Mouse (Mus musculus) mature B cell (primary cell): ENCODE results near the gene Prr12.
"Not testable (repeated sequence)": the region's sequence is repeated elsewhere in the genome, so short reads cannot be mapped to it uniquely, and the experiment has no call there.

ENCODE experiments used
- in situ Hi-C: fragments of 300-500 bp; cut with MboI; formaldehyde crosslinking; loops from 2 replicates; pipeline ENCODE4 v1.14.3; 2019

Prr12 gene

DNA sequence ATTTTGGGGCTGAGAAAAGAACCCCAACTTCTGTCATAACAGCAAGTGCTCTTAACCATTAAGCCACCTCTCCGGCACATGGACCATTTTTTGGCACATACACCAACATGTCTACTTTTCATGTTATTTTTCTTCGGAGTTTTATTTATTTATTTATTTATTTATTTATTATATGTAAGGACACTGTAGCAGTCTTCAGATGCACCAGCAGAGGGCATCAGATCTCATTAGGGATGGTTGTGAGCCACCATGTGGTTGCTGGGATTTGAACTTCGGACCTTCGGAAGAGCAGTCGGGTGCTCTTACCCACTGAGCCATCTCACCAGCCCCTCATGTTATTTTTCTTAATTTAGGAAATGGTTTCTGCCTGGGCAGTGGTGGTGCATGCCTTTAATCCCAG lies 29.0 kb downstream of the Prr12 start:
- in situ Hi-C loops, result not testable (repeated sequence)

DNA sequence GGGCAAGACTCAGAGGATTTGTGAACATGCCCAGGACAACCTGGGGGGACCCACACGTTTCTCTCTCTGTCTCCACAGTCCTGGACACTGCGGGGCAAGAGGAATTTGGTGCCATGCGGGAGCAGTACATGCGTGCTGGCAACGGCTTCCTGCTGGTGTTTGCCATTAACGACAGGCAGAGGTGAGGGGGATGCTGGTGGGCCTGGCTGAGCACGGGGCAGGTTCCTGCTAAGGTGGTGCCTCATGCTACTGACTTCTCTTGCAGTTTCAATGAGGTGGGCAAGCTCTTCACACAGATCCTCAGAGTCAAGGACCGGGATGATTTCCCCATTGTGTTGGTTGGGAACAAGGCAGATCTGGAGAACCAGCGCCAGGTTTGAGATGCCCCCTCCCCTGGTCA lies 32.5 kb downstream of the Prr12 start:
- in situ Hi-C loops, result no loop called here

DNA sequence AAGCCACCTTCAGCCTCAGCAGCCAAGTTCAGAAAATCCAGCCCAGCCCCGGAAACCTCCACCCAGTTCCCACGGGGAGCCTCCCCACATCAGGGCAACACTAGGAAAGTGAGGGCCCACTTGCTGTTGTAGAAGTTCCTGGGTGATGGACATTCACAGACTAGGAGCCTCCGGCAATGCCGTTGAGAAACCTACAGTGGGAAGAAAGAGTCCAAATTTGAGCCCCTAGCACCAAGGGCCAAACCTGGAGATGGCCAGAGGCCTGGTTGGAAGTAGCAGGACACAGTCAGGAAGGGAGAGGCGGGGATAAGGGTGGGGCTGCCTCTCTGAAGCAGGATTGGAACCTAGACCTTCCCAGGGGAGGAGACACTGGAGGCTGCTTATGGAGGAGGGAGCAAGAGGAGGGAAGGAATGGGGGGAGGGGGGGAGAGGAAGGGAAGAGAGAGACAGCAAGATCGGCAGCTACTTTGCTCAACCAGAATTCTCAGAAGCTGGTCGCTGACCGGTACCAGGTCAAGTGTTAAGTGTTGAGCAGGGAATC lies 33.6 kb downstream of the Prr12 start:
- in situ Hi-C loops, result no loop called here

DNA sequence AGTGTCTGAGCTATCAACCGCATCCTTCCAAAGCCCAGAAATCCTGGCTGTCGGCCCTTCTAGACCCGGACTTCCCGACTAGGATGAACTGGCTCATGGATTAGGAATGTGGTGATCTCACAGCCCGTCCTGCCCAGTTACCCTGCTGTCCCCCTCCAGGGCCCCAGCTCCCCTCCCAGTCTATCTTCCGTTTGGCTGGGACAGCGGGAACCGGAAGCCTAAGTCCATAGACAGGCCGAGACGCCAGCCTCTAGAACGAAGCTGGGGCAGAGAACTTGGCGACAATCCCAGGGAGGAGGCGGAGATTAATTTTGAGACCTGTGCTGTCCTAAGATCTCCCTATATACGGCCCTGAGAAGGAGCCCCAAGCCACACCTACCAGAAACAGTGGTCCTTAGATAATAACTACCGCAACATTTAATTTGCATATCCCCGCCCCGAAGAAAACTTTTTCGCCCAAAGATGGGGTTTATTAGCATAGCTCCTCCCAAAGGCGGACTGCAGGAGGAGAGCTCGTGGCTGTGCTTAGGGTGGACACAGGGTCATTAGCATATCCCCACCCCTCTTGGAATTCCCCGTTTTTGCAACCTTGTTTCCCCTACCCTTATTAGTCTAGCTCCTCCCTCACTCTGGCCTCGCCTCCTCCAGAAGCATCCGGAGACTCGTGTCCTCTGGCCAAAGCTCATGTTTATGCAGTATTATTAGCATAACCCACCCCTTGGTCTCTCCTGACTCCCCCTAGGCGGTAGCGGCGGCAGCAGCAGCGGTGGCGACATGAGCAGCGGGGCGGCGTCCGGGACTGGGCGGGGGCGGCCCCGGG lies 35.2 kb downstream of the Prr12 start, which contains the start of gene Rras:
TSS of gene Rras (plus strand) at position 720 of the 820 bp plus-strand sequence.
- in situ Hi-C loops, result no loop called here

DNA sequence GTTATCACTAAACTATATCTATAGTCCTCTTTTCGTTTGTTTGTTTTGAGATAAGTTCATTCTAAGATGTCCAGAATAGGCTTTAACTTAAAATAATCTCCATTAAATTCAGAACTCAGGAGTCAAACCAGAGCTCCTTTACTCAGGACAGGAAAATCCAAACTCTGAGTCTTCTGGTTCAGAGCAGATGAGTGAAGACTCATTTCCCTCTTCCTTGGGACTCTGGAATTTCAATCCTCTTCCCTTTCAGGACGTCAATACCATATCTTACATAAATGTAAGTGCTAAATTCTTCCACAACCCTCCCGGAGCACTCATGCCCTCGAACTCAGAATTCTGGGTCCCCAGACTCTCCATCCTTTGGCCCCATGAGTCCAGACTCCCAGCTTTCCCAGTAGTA lies 35.9 kb downstream of the Prr12 start:
- in situ Hi-C loops, result no loop called here

DNA sequence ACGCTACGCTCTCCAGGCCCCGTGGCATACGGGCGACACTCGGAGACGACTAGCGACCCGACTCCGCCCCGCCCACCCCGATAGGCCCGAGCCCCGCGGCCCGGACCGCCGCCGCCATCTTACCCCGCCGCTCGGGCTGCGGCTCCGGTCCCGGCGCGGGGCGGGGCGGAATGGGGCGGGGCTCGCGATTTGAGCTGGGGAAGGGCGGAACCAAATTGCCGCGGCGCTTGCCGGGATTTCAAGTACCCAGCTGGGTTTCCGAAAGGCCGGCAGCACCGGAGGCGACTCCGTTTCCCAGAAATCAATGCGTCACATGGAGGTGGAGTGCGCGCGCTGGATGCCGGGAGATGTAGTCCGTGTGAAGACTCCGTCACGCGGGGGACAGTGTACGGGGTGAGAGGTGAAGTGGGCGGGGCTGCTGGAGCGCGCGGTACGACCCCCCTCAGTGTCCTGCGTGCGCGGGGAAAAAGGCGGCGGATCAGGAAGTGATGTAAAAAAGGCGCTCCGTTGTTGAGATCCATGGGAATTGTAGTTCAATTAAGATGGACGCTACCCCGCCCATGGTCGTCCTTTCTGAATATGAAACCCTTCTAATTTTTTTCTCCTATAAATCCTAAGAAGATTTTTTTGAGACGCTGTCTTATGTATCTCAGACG lies 36.6 kb downstream of the Prr12 start, which contains the start of gene Scaf1:
TSS of gene Scaf1 (minus strand) at position 407 of the 656 bp plus-strand sequence.
- in situ Hi-C loops, result no loop called here

DNA sequence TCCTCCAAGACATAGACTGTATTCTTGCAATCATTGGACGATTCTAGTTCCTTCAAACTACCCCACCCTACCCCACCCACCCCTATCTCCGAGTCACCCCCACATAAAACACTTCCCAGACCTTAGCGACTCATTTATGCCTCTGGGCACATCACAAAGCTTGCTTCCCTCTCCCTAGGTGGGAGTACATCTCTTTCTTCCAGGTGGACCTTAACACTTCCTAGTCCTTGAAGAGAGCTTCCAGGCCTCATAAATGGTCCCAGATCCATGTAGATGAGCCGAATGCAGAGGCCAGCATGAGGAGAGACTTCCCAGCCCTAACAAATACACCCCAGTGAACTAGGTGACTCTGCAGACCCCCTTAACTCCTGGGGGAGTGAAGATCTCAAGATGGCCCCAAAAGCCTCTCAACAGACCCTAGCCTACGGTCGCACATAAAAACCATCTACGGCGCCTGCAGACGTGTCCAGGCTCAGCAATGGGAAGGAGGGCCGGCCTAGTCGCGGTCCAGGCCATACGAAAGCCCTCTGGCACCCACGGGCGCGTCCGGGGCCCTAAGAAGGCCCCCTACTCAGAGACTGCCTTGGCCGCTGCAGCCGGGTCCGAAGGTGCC lies 37.2 kb downstream of the Prr12 start:
- in situ Hi-C loops, result no loop called here

DNA sequence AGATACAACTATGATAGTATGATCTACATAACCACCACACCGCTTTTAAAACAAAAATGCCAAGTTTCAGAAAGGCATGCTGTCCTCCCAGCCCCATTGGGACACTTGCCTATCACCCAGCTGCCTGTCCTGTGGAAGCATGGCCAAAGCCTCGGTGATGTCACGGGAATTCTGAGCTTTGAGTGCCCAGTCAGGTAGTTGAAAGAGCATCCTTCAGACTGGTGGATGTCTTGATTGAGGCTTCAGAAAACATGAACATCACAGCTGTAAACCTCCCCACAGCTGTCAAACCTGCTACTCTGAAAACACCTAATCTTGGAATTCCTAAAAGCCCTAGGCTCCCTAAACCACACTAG lies 38.6 kb downstream of the Prr12 start:
- in situ Hi-C loops, result no loop called here

DNA sequence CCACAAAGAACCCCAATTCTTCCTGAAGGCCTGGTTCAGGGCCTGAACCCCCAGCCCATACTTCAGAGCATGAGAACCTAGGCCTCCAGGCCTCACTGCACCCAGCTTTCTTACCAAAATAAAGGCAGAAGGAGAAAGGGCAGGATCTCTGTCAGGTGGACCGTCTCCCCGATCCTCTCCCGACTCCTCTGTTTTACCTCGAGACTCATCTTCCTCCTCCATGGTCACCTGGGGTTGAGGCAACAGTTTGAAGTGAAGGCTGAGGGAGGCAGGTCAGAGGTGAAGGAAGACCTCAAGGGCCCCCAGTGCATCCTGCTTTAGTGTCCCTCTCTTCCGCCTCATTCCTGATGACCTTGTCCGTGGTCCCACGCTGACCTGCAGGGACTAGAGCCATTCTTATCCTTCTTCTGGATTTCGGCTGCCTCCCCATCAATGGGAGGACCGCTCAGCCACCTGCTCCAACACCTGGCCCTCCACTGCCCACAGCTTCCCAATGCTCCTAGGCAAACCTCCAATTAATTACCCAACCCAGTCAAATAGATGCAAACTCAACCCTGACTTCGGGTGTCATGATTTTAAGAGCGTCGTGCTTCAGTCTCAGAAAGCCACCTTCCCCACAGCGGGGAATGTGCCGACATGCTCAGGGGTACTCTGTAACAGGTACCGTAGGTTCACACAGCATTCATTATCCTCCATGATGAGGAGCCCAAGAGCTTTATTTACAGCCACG lies 39.1 kb downstream of the Prr12 start:
- in situ Hi-C loops, result no loop called here

DNA sequence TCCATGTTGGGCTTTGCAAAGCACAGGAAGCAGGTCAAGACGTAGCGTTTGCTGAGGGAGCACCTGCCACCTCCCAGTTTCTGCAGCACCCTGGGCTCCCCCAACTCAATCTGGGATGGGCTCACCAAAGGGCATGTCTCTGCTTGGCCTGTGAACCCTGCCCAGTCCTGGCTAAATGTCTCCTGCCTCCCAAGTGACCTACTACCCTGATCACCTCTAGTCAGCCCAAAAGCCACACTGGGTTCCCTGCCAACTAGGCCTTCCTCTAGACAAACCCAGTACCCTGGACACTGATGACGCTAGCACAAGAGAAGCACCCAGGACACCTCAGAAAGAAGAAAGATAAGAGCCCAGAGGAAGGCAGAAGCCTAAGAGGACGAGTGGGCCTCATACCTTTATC lies 39.9 kb downstream of the Prr12 start:
- in situ Hi-C loops, result no loop called here

DNA sequence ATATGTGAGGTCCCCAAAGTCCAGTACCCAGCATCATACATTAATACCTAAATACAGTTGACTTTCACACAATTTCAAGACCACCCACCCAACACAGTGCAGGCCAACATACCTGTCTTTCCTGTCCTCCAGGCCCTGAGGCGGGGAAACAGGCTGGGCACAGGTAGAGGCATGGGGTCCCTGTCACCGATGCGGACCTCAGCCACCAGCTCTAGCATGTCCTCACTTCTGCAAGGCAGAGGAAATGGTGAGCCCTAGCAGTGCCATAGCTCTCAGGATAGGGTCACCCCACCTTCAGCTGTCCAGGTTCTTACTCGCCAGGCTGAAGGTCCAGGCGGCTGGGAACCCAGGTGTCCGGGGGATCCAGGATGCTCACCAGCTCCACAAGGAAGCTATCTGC lies 40.7 kb downstream of the Prr12 start:
- in situ Hi-C loops, result no loop called here

DNA sequence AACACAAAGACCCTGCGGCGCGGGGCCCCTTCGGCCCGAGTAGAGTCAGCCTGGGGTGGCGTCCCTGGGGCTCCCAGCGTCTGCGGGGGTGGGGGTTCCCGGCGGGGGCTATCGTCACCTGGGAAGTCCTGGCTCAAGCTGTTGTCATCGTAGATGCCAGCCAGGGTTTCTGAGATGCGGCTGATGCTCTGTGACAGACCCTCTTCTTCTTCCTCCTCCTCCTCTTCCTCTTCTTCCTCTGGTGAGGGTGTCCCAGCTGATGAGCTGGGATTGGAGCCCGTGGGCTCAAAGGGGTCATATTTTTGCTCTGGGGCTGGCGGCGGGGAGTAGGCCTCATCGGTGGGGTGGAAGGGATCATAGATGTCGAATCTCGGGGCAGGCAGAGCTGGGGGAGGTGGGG lies 44.3 kb downstream of the Prr12 start:
- in situ Hi-C loops, result no loop called here

DNA sequence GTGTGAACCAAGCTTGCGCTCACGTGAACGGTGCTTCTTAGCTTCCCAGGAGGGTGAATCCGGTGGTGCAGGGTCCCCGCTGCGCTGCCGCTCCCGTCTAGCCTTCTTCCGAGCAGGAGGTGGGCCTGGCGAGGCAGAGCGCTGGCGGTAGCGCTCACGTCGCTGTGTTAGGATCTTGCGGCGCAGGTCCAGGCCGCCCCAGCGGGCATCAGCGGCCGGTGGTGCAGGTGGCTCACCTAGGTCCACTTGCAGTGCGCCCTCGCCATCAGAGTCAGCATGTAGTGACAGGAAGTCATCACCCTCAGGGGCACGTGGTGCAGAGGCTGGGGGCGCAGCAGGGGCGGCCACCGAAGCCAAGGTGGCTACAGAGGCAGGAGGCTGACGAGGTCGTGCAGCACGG lies 44.8 kb downstream of the Prr12 start:
- in situ Hi-C loops, result no loop called here

DNA sequence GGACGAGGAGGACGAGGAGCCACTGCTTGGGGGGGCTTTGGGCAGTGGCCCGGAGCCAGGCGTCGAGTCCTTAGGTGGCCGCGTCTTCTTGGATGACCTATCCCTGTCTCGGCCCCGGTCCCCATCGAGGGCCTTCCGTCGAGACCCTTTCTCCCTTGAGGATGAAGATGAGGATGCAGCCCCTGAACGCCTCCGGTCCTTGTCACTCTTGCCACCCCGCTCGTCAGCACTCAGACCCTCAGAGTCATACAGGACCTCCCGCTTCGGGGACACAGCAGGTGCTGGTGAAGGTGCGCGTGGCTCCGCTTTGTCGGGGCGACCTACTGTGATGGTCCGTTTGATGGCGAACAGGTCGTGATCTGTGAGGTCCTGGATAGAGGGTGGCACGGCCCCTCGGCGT lies 45.5 kb downstream of the Prr12 start:
- in situ Hi-C loops, result no loop called here

DNA sequence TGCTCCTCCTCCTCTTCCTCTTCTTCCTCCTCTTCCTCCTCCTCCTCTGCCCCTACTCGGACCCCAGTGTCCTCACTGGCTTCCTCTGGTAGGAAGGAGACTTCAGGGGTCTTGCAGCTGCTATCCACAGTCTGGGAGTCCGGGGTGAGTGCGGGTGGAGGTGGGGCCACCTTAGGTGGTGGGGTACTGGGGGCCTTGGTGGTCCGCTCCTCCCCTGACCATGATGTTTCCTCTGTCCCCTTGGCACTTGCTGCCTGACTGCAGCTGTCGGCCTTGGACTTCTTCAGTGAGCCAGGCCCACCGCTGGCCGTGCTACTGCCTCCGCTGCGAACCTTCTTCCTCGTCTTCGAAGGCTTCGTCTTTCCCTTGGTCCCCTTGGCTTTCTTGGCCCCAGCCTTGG lies 46.2 kb downstream of the Prr12 start:
- in situ Hi-C loops, result no loop called here

DNA sequence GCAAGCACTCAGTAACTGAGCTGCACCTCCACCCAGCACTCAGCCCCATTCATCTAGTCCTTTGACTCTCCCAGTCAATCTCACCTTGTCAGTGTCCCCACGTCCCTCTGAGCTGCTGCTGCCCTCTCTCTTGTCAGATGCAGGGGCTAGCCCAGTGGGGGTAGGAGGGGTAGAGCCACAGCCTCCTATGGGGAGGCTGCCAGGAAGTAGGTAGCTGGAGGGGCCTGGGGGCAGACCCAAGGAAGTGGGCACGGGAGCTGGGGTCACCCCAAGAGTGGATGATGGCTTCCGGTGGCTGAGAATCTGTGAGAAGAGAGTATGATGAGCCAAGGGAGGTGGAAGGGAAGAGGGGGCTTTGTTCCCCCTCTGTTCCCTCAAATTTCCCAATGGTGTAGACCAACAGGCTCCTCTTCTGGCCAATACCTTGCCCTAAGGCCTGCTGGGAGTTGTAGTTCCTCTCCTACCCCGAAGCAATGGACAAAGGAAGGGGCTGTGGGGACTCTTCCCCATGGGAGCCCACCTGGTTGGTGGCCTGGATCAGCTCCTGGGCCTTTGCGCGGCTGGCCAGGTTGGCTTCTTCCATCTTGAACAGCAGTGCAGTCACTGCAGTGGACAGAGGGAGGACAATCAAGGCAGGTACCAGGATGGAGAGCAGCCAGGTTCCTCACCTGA lies 47.2 kb downstream of the Prr12 start:
- in situ Hi-C loops, result no loop called here

DNA sequence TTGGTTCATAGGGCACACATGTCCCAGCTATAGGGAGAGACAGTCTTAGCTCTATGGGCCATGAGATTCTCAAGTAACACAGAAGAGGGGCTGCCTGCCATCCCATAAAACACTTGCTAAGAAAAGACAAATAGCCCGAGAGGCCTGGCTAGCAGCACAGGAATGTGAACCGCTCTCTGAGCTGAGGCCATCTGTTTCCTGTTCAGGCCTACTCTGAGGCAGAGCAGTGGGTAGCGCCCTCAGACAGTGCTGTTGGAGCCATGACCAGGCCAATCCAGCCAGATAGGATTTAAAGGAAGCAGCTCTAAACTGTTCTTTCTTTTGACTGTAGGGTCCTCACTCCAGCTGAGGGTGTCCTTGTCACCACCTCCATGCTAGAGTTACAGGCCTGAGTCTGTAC lies 48.1 kb downstream of the Prr12 start:
- in situ Hi-C loops, result no loop called here

DNA sequence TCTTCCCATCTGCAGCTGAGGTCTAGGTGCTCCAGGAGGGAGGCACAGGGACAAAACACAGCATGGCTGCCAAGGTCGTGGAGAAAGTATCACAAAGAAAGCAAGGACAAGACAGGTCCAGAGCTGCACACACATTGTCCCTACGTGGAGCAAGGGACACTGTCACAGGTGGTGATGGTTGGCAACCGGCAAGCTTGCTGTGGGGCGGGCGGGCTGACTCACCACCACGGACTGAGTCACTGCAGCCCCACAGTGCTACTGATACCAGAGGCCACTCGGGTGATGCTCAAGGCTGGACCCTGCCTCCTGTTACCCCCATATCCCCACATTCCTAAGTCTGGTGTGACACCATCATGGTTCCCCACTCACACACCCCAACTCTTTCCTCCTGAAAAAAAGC lies 50.2 kb downstream of the Prr12 start:
- in situ Hi-C loops, result no loop called here

DNA sequence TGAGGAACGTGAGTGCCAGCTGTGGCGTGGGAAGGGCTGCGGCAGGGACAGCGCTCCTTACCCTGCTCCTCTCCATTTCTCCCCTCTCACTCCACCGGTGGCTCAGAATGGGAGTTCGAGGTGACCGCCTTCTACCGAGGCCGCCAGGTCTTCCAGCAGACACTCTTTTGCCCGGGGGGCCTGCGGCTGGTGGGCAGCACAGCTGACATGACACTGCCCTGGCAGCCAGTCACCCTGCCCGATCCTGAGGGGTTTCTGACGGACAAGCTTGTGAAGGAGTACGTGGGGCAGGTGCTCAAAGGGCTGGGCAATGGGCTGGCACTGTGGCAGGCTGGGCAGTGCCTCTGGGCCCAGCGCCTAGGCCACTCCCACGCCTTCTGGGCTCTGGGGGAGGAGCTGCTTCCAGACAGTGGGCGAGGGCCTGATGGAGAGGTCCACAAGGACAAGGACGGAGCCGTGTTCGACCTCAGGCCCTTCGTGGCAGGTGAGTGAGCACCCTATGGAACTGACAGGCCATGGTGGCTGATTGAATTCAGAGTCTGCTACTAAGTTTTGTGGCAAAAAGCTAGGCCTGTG lies 52.1 kb downstream of the Prr12 start:
- in situ Hi-C loops, result no loop called here

DNA sequence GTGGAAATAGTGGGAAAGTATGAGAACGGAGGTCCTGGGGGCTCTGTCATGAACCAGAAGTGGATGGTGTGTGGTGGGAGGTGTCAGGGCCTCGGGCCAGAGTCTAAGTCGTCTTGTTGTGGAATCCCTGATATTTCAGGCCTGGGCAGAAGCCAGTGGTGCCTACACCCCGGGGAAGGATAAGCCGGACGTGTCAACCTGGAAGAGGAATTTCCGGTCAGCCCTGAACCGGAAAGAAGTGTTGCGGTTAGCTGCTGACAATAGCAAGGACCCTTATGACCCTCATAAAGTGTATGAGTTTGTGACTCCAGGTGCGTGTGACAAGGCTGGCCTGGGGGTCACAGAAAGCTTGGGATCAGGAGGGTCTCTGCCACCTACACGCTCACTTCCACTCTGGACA lies 52.9 kb downstream of the Prr12 start:
- in situ Hi-C loops, result no loop called here

DNA sequence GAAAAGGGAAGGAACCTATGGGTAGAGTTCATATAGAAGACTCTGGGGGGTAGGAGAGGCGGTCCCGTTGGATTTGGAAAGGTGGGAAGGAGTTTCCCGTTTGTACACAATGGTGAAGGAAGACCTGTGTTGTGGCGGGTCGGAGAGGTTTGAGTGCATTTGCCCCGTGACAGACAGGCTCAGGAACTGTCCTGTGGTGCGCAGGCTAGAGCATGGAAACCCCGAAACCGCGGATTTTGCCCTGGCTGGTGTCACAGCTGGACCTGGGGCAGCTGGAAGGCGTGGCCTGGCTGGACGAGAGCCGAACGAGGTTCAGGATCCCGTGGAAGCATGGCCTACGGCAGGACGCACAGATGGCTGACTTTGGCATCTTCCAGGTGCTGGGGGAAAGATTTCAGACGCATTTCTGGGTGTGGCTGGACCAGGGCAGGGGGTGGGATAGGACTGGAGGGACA lies 54.2 kb downstream of the Prr12 start, which contains the start of gene Bcl2l12:
TSS of gene Bcl2l12 (minus strand) at position 212 of the 455 bp plus-strand sequence.
- in situ Hi-C loops, result no loop called here
